9 mouse cellular contexts compared by ENCODE assay signal in genomic region chr11:119210321-119211100, GRCm38 (mm10). TPM values are rescaled to one million over a fixed set of nuclear protein-coding genes. Genes with fewer than 3 reads are reported as not detected.
DNase-seq lines count a peak whose midpoint lies in the region; ATAC-seq and TF ChIP-seq lines count a peak whose summit lies in the region.
"Had no signal": no experiment of that assay in that cellular context is flagged by ENCODE, and none has a peak within 500 bp of the region (broad histone marks: within the 10 kb centered on the region; RNA-seq: fewer than 3 reads in every experiment).

No protein-coding gene starts in this region.

- H3K4me3 ChIP-seq in liver, postnatal 0 days (ENCODE audit: low read depth, low read length): no peak overlapping the region
- H3K4me3 ChIP-seq: midbrain, embryonic 12.5 days had no signal

- no peak for TF ChIP-seq EP300 in liver, postnatal 0 days (IDR thresholded peaks at IDR 0.05; ENCODE audit: low read depth)

- no peak overlapping the region for H3K27ac ChIP-seq in liver, postnatal 0 days (ENCODE audit: low read depth)
- H3K27ac ChIP-seq: midbrain, embryonic 12.5 days had no signal

- intact Hi-C loops in gastrocnemius, postnatal 14 days (cut with DNase I; ENCODE audit: low total_unique reads): no loop called here

- no peak overlapping the region for H3K9ac ChIP-seq in liver, postnatal 0 days (replicated peaks)
- H3K9ac ChIP-seq: midbrain, embryonic 12.5 days had no signal

- TF ChIP-seq CTCF in liver, postnatal 0 days (IDR thresholded peaks at IDR 0.05; ENCODE audit: low read depth): no peak

- DNase-seq in kidney, adult 18-20 months: peak; percentile 53
- no peak for DNase-seq in kidney, postnatal 4 days
- DNase-seq in cerebellum, adult 11 months: peak; percentile 93
- DNase-seq in gastrocnemius, postnatal 14 days: peak; percentile 86
- peak; percentile 59 to 73 for DNase-seq in layer of hippocampus, adult 8-10 months (ENCODE audit: low spot score in 2 of 2)
- peak; percentile 69 to 86 for DNase-seq in lung, postnatal 4 days
- no peak for DNase-seq in thymus, postnatal 4 days
- DNase-seq in liver, postnatal 0 days: no peak

- H3K36me3 ChIP-seq in liver, postnatal 0 days (replicated peaks; ENCODE audit: insufficient read depth, low read length): peaks cover 2% of the 10 kb centered on the region; the same call in 1 of the 2 replicates

- H3K9me3 ChIP-seq in liver, postnatal 0 days (ENCODE audit: low read length): no peaks in the 10 kb centered on the region
- H3K9me3 ChIP-seq: midbrain, embryonic 12.5 days had no signal

- no peaks in the 10 kb centered on the region for H3K27me3 ChIP-seq in liver, postnatal 0 days (ENCODE audit: insufficient read depth, low read length)

- no peak overlapping the region for H3K4me2 ChIP-seq in liver, postnatal 0 days (ENCODE audit: low read depth, low read length)
- H3K4me2 ChIP-seq: midbrain, embryonic 12.5 days had no signal

- 82% methylated on average over 32 of the region's 32 CpGs for WGBS in liver, postnatal 0 days (ENCODE audit: insufficient replicate concordance)

- ATAC-seq in liver, postnatal 0 days: no peak

- H3K4me1 ChIP-seq in liver, postnatal 0 days (ENCODE audit: insufficient read depth): peaks cover 15% of the 10 kb centered on the region

RNA-seq across cellular contexts. Expression of gene Tbc1d16, which starts 17.8 kb away (rescaled TPM):
- total RNA-seq in gastrocnemius, postnatal 14 days (2021): 10 to 100 TPM; 14.3 to 18.5 TPM
- total RNA-seq in layer of hippocampus, adult 8-10 months (2022): 10 to 100 TPM; 35.4 to 39.4 (median 36.7) TPM
- 1.0 and 1.5 TPM in 2 replicates for polyA plus RNA-seq in liver, postnatal 0 days (2015; fragmentation: Nextera tagmentation; extraction: Ambion mirVana)

RNA-seq across cellular contexts. Expression of gene Ccdc40, which starts 17.9 kb away (rescaled TPM):
- total RNA-seq in gastrocnemius, postnatal 14 days (2021): not detected
- total RNA-seq in layer of hippocampus, adult 8-10 months (2022): 1 to 10 TPM; 1.6 to 3.1 (median 2.4) TPM
- polyA plus RNA-seq in liver, postnatal 0 days (2015; fragmentation: Nextera tagmentation; extraction: Ambion mirVana): 0.89 and 0.95 TPM in 2 replicates

RNA-seq across cellular contexts. Expression of gene Gaa, which starts 57.2 kb away (rescaled TPM):
- total RNA-seq in gastrocnemius, postnatal 14 days (2021): 10 to 100 TPM; 79.1 to 81.6 TPM
- 100 to 1,000 TPM; 336 to 359 (median 339) TPM for total RNA-seq in layer of hippocampus, adult 8-10 months (2022)
- 28.6 and 29.0 TPM in 2 replicates for polyA plus RNA-seq in liver, postnatal 0 days (2015; fragmentation: Nextera tagmentation; extraction: Ambion mirVana)

Comparison
In these comparisons a context has a peak if more than half of its experiments do, and no peak if none do; other contexts are left out.
1. DNase-seq: peak in kidney, adult 18-20 months (single experiment), cerebellum, adult 11 months (single experiment), gastrocnemius, postnatal 14 days (single experiment), layer of hippocampus, adult 8-10 months (2 of 2) and lung, postnatal 4 days (2 of 2); none in kidney, postnatal 4 days (0 of 2), thymus, postnatal 4 days (single experiment) and liver, postnatal 0 days (single experiment).
2. RNA of gene Gaa, which starts 57.2 kb away (total RNA-seq): 336 to 359 TPM in layer of hippocampus, adult 8-10 months; 79.1 to 81.6 TPM in gastrocnemius, postnatal 14 days; every median in the first group is over 4 times any median in the second.